Mouse (Mus musculus) embryonic facial prominence, embryonic 15.5 days (tissue): ENCODE results near the gene Dnajc7. TPM values are rescaled to one million over a fixed set of nuclear protein-coding genes. Genes with fewer than 3 reads are reported as not detected.

ENCODE experiments used
- ATAC-seq: fragments of 200-750 bp; cut with Nextera tagmentation; 2 replicates; pipeline ENCODE4 v1.8.0; 2017; ENCODE audit warnings: low read depth, moderate TSS enrichment; ENCODE audit not compliant: insufficient number of reproducible peaks, low FRiP score, low TSS enrichment
- H3K27ac ChIP-seq: fragments of 300-500 bp; sonication (generic); replicated peaks from 2 replicates; pipeline ENCODE4 v1.5.1; 2015; ENCODE audit warnings: mild to moderate bottlenecking, inconsistent platforms
- H3K27me3 ChIP-seq: fragments of 300-500 bp; sonication (generic); 2 replicates; pipeline ENCODE4 v1.6.1; 2015; ENCODE audit warnings: inconsistent platforms
- H3K36me3 ChIP-seq: fragments of 300-500 bp; sonication (generic); 2 replicates; pipeline ENCODE4 v1.6.1; 2015; ENCODE audit warnings: mild to moderate bottlenecking, inconsistent platforms
- H3K4me1 ChIP-seq: fragments of 300-500 bp; sonication (generic); 2 replicates; pipeline ENCODE4 v1.6.1; 2015; ENCODE audit warnings: inconsistent platforms
- H3K4me2 ChIP-seq: fragments of 300-500 bp; sonication (generic); replicated peaks from 2 replicates; pipeline ENCODE4 v1.6.1; 2015; ENCODE audit warnings: mild to moderate bottlenecking, inconsistent platforms
- H3K4me3 ChIP-seq: fragments of 300-500 bp; sonication (generic); replicated peaks from 2 replicates; pipeline ENCODE4 v1.5.1; 2015; ENCODE audit warnings: mild to moderate bottlenecking, inconsistent platforms
- H3K9ac ChIP-seq: fragments of 300-500 bp; sonication (generic); 2 replicates; pipeline ENCODE4 v1.6.1; 2015; ENCODE audit warnings: inconsistent platforms
- H3K9me3 ChIP-seq: fragments of 300-500 bp; sonication (generic); replicated peaks from 2 replicates; pipeline ENCODE4 v1.6.1; 2016; ENCODE audit warnings: inconsistent platforms
- WGBS: fragments of 180-500 bp; shearing (Covaris S2); methylation state at CpG from one replicate; pipeline ENCODE4 v1.1.7; 2015; 5-methylcytosine and 5-hydroxymethylcytosine counted together
- polyA plus RNA-seq: library from polyadenylated mRNA; unstranded; fragments of >200 nt; fragmentation: Nextera tagmentation; extraction: Ambion mirVana; gene quantifications from 2 replicates; pipeline ENCODE4 v1.2.1, GENCODE M21; 2015

The Dnajc7 gene
- polyA plus RNA-seq, 1 experiment from 2014 or later = 256 TPM

DNA sequence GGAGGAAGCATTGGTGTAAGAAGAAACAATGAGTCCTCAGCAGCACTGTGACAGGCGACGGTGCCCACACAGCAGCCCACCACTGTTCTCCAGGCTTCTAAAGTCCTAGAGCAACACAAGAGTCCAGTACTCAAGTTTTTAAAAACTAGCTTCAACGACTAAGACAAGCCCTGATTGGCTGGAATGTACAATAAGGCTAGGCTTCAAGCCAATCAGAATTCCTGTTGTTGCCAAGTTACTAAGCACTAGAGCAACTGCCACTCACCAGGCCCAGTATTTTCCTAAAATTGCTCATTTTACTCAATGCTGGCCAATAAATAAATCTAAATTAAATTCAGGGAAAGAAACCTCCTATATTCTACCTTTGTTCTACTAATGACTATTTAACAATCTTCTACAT is 6.7 kb downstream of the Dnajc7 start:
- Histone ChIP-seq H3K4me2 (no peak overlapping the region), H3K27me3 (no peaks in the 10 kb centered on the region), H3K27ac (0 out of 2 replicates have a peak overlapping the region, but pooled peaks have one; percentile 28), H3K4me1 (peaks cover 31% of the 10 kb centered on the region), H3K9ac (no peak overlapping the region), H3K4me3 (no peak overlapping the region), H3K9me3 (no peaks in the 10 kb centered on the region), H3K36me3 (0 out of 2 replicates have a peak, but pooled peaks cover 10% of the 10 kb centered on the region)
- WGBS = 89% methylated on average over 3 of the region's 3 CpGs
- no peak for ATAC-seq

DNA sequence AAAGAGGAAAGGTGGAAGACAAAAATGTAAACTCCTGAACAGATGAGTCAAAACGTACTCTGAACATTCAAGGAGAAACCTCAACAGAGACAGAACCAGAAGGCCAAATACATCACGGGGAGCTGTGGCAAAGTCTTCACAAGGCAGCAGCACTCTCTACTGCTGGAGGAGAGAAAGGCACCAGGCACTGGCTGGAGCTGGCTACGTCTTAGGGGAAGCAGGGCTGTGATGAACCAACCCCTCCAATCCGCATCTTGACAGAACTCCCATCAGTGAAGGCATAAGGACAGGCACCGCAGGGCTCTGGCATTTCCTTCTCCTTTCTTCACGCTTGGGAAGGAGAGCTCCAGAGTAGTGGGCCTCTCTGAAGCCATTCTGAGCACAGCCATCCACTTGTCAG is 8.3 kb downstream of the Dnajc7 start:
- H3K9ac ChIP-seq = no peak overlapping the region
- 85% methylated on average over 6 of the region's 6 CpGs for WGBS
- H3K9me3 ChIP-seq = no peaks in the 10 kb centered on the region

DNA sequence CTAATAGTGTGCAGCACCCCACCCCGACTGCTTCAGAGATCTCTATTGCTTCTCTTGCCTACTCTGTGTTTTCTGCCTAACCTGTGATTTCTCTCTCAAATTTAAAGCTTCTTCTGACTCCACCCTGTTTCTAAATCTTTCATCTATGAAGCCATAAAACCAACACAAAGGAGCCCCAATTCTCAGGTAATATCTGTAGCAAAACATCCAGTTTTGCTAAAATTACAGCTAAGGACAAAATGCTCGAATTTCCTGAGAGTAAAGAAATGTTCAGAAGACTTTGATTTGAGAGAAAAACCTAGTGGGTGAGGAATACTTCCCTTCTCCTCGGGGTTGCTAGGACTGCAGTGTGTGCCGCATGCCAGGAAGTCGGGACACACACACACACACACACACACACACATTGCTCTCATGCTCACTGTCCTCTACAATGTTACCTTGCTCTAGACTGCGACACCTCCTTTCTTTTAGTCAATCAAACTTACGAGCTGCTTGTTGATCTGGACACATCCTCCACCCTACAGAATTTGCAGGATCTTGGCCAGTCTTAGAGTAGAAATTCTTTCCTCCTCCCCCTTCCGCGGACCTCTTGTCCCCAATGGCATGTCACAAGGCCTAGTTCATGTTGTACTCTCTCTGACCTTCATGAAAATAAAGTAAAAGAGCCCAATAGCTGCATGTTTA is 9.8 kb downstream of the Dnajc7 start:
- peaks cover 22% of the 10 kb centered on the region for H3K4me1 ChIP-seq
- no peaks in the 10 kb centered on the region for H3K27me3 ChIP-seq
- WGBS = 79% methylated on average over 9 of the region's 9 CpGs
- H3K36me3 ChIP-seq = 0 out of 2 replicates have a peak, but pooled peaks cover 7% of the 10 kb centered on the region
- ATAC-seq = no peak
- H3K9ac ChIP-seq = no peak overlapping the region
- H3K9me3 ChIP-seq = no peaks in the 10 kb centered on the region
- H3K4me3 ChIP-seq = no peak overlapping the region
- H3K27ac ChIP-seq = peak overlapping the region; percentile 55; the same call in 1 of the 2 replicates
- H3K4me2 ChIP-seq = no peak overlapping the region

More for the DNA sequence above, 8.3 kb downstream of the Dnajc7 start:
- Histone ChIP-seq H3K27ac (no peak overlapping the region), H3K4me3 (no peak overlapping the region), H3K4me1 (peaks cover 23% of the 10 kb centered on the region), H3K36me3 (0 out of 2 replicates have a peak, but pooled peaks cover 11% of the 10 kb centered on the region), H3K27me3 (no peaks in the 10 kb centered on the region), H3K4me2 (no peak overlapping the region)
- ATAC-seq = no peak

DNA sequence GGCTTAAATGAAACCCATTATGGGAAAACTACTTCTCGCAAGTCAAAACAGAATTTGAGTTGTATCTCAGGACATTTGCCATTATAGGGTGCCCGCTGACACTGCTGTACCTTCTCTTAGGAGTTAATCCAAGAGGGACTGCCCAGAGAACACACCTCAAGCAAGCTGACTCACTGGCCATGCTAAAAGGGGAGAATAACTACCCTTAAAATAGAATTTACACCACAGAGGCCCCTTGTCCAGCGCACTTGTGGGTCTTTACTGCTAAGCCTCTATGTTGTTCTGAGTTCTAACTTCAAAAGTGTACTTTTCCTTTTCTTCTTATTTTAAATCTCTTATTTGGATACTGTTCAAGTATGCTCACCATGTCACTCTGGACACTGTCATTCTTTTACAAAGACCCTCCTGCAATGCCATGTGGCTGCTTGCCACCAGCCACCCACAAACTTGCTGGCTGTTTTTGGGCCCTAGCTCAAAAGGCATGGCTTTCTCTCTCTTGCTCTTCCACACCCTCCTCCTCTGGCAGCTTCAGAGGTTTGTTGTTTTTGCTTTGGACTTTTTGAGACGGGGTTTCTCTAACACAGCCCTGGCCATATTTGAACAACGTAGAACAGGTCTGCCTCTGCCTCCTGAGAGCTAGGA is 10.5 kb downstream of the Dnajc7 start:
- H3K4me3 ChIP-seq = no peak overlapping the region
- no peaks in the 10 kb centered on the region for H3K9me3 ChIP-seq
- WGBS = 73% methylated on average over 5 of the region's 5 CpGs
- H3K9ac ChIP-seq = no peak overlapping the region
- ATAC-seq = no peak
- H3K4me2 ChIP-seq = no peak overlapping the region
- 0 out of 2 replicates have a peak, but pooled peaks cover 7% of the 10 kb centered on the region for H3K36me3 ChIP-seq
- H3K4me1 ChIP-seq = peaks cover 22% of the 10 kb centered on the region
- peak overlapping the region; percentile 55; the same call in 1 of the 2 replicates for H3K27ac ChIP-seq
- no peaks in the 10 kb centered on the region for H3K27me3 ChIP-seq

DNA sequence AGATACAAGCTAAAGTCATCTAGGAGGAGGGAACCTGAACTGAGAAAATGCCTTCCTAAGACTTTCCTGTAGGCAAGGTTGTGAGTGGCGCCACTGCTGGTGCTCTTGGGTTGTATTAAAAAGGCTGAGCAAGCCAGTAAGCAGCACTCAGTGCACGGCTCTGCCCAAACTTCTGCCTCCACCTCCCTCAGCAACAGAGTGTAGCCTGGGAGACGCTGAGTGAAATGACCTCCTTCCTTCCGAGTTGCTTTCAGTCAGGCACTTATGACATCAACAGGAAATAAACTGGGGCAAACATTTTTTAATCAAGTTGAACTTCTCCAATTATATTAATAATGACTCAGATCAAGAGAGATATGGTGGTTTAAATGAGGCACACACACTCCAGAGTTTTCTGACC is 11.2 kb downstream of the Dnajc7 start:
- Histone ChIP-seq H3K4me2 (no peak overlapping the region), H3K4me1 (peaks cover 22% of the 10 kb centered on the region), H3K4me3 (no peak overlapping the region), H3K27me3 (no peaks in the 10 kb centered on the region), H3K27ac (no peak overlapping the region), H3K36me3 (0 out of 2 replicates have a peak, but pooled peaks cover 7% of the 10 kb centered on the region), H3K9me3 (no peaks in the 10 kb centered on the region), H3K9ac (no peak overlapping the region)
- no peak for ATAC-seq
- WGBS = 69% methylated on average over 4 of the region's 4 CpGs

DNA sequence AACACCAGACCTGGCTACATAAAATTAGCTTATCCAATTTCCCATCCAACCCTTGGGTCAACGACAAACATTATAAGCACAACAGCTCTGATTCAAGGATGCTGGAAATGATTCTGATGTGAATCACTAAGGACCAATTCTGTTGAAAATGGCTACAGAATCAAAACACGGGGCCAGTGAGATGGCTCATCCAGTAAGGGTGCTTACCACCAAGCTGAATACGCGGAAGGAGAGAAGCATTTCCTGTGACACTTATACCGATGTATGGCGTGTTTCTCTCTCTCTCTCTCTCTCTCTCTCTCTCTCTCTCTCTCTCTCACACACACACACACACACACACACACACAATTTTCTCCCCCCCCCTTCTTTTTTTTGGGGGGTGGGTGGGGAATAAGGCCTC is 12.8 kb downstream of the Dnajc7 start:
- H3K4me3 ChIP-seq = no peak overlapping the region
- H3K36me3 ChIP-seq = 0 out of 2 replicates have a peak, but pooled peaks cover 11% of the 10 kb centered on the region
- no peak overlapping the region for H3K9ac ChIP-seq
- no peak overlapping the region for H3K27ac ChIP-seq
- ATAC-seq = no peak
- WGBS = 90% methylated on average over 6 of the region's 6 CpGs
- no peak overlapping the region for H3K4me2 ChIP-seq
- no peaks in the 10 kb centered on the region for H3K27me3 ChIP-seq
- H3K4me1 ChIP-seq = peaks cover 18% of the 10 kb centered on the region
- no peaks in the 10 kb centered on the region for H3K9me3 ChIP-seq

DNA sequence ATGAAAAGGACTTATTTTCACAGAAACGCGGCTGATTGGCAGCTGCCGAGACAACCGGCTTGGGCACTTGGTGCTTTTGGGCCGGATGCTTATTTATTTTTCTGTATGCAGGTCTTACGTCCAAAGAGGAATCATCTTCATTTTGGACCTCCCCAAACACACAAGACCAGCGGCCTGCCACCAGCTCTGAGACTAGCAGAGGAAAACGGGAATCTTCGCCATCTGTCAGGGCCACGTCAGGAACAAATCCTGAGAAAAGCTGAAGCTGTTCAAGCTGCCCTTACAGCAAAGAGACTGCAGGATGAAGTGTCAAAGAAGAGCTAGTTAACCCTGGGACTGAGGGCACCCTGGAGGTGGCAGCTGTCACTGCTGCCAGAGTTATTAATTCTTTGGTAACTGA is 14.5 kb downstream of the Dnajc7 start:
- no peak for ATAC-seq
- no peaks in the 10 kb centered on the region for H3K27me3 ChIP-seq
- 75% methylated on average over 10 of the region's 10 CpGs for WGBS
- H3K4me1 ChIP-seq = peaks cover 18% of the 10 kb centered on the region
- no peak overlapping the region for H3K4me2 ChIP-seq
- no peak overlapping the region for H3K4me3 ChIP-seq
- no peak overlapping the region for H3K9ac ChIP-seq
- H3K27ac ChIP-seq = no peak overlapping the region
- H3K36me3 ChIP-seq = peaks cover 24% of the 10 kb centered on the region
- H3K9me3 ChIP-seq = no peaks in the 10 kb centered on the region

DNA sequence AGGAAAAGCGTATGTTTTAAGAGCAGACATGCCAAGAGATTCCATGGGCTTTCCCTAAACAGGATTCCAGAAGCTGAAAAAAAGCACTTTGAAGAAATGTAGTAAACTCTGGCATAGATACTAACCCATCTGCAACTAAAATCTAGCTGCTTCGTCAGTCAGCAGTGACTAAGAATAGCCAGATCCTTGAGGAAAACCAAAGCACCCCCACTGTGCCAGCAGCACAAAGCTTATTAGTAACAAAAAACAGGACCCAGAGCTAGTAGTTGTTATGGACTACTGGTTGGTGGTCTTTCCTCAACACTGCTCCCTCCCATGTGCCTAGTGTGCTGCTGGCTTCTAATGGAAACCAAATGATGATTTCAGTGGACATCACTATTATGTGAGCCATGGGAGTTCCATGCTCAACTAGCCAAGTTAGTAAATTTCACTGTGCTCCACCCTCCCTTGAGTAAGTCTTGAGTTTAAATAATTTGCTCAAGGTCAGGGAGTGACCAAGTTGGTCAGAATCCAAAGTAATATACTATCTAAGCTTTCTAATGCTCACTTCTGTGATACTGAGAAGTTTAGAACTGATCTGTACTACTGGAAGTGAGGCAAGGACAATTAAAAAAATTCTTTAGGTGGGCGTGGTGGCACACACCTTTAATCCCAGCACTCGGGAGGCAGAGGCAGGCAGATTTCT is 15.5 kb downstream of the Dnajc7 start:
- H3K27ac ChIP-seq = no peak overlapping the region
- H3K9ac ChIP-seq = no peak overlapping the region
- WGBS = 67% methylated on average over 4 of the region's 4 CpGs

DNA sequence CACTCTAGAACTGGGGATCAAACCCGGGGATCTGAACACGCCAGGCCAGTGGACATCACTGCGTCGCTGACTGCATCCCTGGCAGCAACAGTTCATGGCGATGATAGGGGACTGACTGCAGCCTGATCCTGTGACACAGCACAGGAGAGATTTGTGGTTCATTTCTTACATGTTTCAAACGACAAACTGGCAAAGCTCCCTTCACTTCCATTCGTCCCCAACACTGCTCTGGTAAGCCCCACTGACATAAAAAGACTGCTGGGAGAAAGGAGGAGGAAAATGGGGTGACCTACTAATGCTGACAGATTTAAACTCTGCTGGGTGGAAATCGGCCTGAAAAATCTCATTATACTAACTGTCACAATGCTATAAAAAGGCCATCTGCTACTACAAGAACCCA is 16.2 kb downstream of the Dnajc7 start:
- peaks cover 7% of the 10 kb centered on the region for H3K4me1 ChIP-seq

More for the DNA sequence above, 15.5 kb downstream of the Dnajc7 start:
- H3K4me3 ChIP-seq = no peak overlapping the region
- peaks cover 9% of the 10 kb centered on the region for H3K4me1 ChIP-seq
- ATAC-seq = no peak
- H3K27me3 ChIP-seq = no peaks in the 10 kb centered on the region
- H3K36me3 ChIP-seq = peaks cover 34% of the 10 kb centered on the region
- no peak overlapping the region for H3K4me2 ChIP-seq
- no peaks in the 10 kb centered on the region for H3K9me3 ChIP-seq

DNA sequence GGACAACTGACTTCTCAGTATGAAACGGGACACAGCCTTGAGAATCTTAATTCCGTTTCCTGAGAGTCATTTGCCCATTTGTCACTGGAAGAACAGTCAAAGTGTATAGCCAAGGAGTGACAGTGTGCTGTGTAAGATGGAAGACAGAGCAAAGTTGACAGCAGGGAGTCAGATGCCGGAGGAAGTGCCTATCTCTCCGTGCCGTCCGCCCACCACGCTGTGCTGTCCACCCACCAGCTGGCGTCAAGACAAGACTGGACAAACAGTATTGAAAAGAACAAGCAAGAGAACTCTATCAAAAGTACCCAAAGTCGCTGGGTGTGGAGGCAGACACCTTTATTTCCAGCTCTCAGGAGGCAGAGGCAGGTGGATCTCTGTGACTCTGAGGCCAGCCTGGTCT is 16.8 kb downstream of the Dnajc7 start:
- peaks cover 45% of the 10 kb centered on the region for H3K36me3 ChIP-seq
- no peak overlapping the region for H3K9ac ChIP-seq
- 92% methylated on average over 9 of the region's 9 CpGs for WGBS
- no peak overlapping the region for H3K27ac ChIP-seq
- peaks cover 4% of the 10 kb centered on the region; the same call in 1 of the 2 replicates for H3K4me1 ChIP-seq
- no peak for ATAC-seq
- no peaks in the 10 kb centered on the region for H3K27me3 ChIP-seq
- H3K9me3 ChIP-seq = no peaks in the 10 kb centered on the region
- no peak overlapping the region for H3K4me3 ChIP-seq
- H3K4me2 ChIP-seq = no peak overlapping the region

More for the DNA sequence above, 16.2 kb downstream of the Dnajc7 start:
- Histone ChIP-seq H3K9ac (no peak overlapping the region), H3K4me2 (no peak overlapping the region), H3K27ac (no peak overlapping the region), H3K4me3 (no peak overlapping the region), H3K36me3 (peaks cover 41% of the 10 kb centered on the region), H3K9me3 (no peaks in the 10 kb centered on the region), H3K27me3 (no peaks in the 10 kb centered on the region)
- WGBS = 84% methylated on average over 8 of the region's 8 CpGs
- no peak for ATAC-seq

DNA sequence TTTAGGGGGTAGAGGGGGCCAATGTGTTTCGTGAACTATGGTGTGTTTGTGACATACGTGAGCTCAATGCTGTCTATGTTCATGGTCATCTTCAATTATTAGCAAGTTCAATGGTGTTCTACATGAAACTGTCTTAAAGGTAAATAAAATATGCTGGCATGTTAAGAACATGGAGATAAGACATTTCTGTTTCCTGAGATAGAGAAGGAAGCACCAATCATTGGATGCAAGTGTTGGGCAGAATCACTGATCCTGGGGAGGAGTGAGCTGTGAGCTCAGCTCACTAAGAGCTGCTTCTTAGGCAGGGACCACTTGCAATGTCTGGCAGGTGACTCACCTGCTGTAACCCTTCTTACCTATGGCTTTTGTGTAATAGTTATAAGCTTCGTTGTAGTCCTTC is 18.6 kb downstream of the Dnajc7 start:
- Histone ChIP-seq H3K36me3 (peaks cover 63% of the 10 kb centered on the region), H3K4me3 (no peak overlapping the region), H3K9ac (no peak overlapping the region), H3K4me1 (peaks cover 4% of the 10 kb centered on the region; the same call in 1 of the 2 replicates), H3K4me2 (no peak overlapping the region), H3K27ac (no peak overlapping the region), H3K9me3 (no peaks in the 10 kb centered on the region), H3K27me3 (no peaks in the 10 kb centered on the region)
- 90% methylated on average over 3 of the region's 3 CpGs for WGBS
- no peak for ATAC-seq
